Mouse (Mus musculus) cerebellum, adult 2 months (tissue): ENCODE results near the gene Tmem233.

Experiments used
- CTCF ChIP-seq: fragments of 200-500 bp; IDR thresholded peaks from 2 replicates; pipeline ENCODE4 v1.5.1; 2011; ENCODE audit warnings: low read depth, mild to moderate bottlenecking, control low read depth, low read length, moderate library complexity, borderline replicate concordance; ENCODE audit not compliant: insufficient read depth
- POLR2A ChIP-seq: fragments of 200-500 bp; IDR thresholded peaks from 2 replicates; pipeline ENCODE4 v1.6.1; 2011; ENCODE audit warnings: low read length, control low read depth, borderline replicate concordance; ENCODE audit not compliant: insufficient read depth

DNA sequence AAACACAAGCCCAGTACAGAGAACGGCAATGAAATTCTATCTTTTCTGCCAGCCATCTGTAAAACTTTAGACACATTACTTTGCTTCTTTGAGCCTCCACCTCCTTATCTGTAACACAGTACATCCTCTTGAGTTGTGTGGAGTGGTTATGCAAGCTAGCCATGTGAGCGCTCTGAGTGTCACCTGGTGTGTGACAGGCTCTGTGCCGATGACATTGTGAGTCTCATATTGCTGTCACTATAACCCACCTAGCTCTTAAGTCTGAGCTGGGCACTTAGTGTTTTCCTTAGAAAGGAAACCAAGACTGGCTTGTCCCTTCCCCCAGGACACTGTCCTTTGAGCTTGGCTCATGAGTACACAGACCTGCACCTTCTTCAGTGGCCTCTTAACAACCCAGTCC, 34.7 kb downstream of the Tmem233 start:
- no peak for TF ChIP-seq POLR2A
- TF ChIP-seq CTCF, result no peak
